Mouse (Mus musculus) hindbrain, embryonic 14.5 days (tissue): Measurements from ENCODE around the gene Bcor. TPM values are rescaled to one million over a fixed set of nuclear protein-coding genes. Genes with fewer than 3 reads are reported as not detected.

ENCODE experiments used
- ATAC-seq: fragments of 200-750 bp; cut with Nextera tagmentation; 2 replicates; pipeline ENCODE4 v1.8.0; 2017; ENCODE audit warnings: moderate number of reproducible peaks, mild to moderate bottlenecking, moderate TSS enrichment, moderate library complexity; ENCODE audit not compliant: low FRiP score
- DNase-seq: peaks from one replicate; pipeline ENCODE4 v3.0.0-alpha.2; 2015; ENCODE audit warnings: low spot score
- H3K27ac ChIP-seq: fragments of 300-500 bp; sonication (generic); 2 replicates; pipeline ENCODE4 v1.5.1; 2014; ENCODE audit warnings: mild to moderate bottlenecking, moderate library complexity
- H3K27me3 ChIP-seq: fragments of 300-500 bp; sonication (generic); 2 replicates; pipeline ENCODE4 v1.6.1; 2014; ENCODE audit warnings: mild to moderate bottlenecking, low read length, mixed read lengths; ENCODE audit not compliant: control insufficient read depth, insufficient read depth
- H3K36me3 ChIP-seq: fragments of 300-500 bp; sonication (generic); replicated peaks from 2 replicates; pipeline ENCODE4 v1.6.1; 2014; ENCODE audit not compliant: control insufficient read depth, insufficient read depth
- H3K4me1 ChIP-seq: fragments of 300-500 bp; sonication (generic); replicated peaks from 2 replicates; pipeline ENCODE4 v1.6.1; 2014; ENCODE audit warnings: antibody characterized with exemption, low read length, mixed read lengths; ENCODE audit not compliant: control insufficient read depth, insufficient read depth
- H3K4me2 ChIP-seq: fragments of 300-500 bp; sonication (generic); replicated peaks from 2 replicates; pipeline ENCODE4 v1.6.1; 2014; ENCODE audit warnings: mild to moderate bottlenecking, moderate library complexity
- H3K4me3 ChIP-seq: fragments of 300-500 bp; sonication (generic); replicated peaks from 2 replicates; pipeline ENCODE4 v1.5.1; 2014; ENCODE audit warnings: mild to moderate bottlenecking, low read length
- H3K9ac ChIP-seq: fragments of 300-500 bp; sonication (generic); 2 replicates; pipeline ENCODE4 v1.6.1; 2014
- H3K9me3 ChIP-seq: fragments of 300-500 bp; sonication (generic); 2 replicates; pipeline ENCODE4 v1.6.1; 2016; ENCODE audit warnings: low read length; ENCODE audit not compliant: control insufficient read depth
- WGBS: fragments of 180-500 bp; shearing (Covaris S2); extraction: QIAGEN DNeasy Blood & Tissue Kit; methylation state at CpG from one replicate; pipeline ENCODE4 v1.1.7; 2014; 5-methylcytosine and 5-hydroxymethylcytosine counted together
- polyA plus RNA-seq: library from polyadenylated mRNA; unstranded; fragments of >200 nt; fragmentation: Nextera tagmentation; extraction: Ambion mirVana; gene quantifications from 2 replicates; pipeline ENCODE4 v1.2.1, GENCODE M21; 2014

The Bcor gene
- polyA plus RNA-seq, 1 experiment from 2014 or later = 17.5 TPM

- peaks cover 6% of the 10 kb centered on the region; the same call in 1 of the 2 replicates for H3K27me3 ChIP-seq
- no peak for DNase-seq
- 32% methylated on average over 7 of the region's 7 CpGs for WGBS
- no peaks in the 10 kb centered on the region for H3K4me1 ChIP-seq
- H3K36me3 ChIP-seq = no peaks in the 10 kb centered on the region
- no peak overlapping the region for H3K4me3 ChIP-seq
- H3K4me2 ChIP-seq = no peak overlapping the region
- no peaks in the 10 kb centered on the region for H3K9me3 ChIP-seq
- no peak overlapping the region for H3K9ac ChIP-seq
- no peak overlapping the region for H3K27ac ChIP-seq
- ATAC-seq = no peak
Measured at GRCm38 (mm10) chrX:11988191-11988896, 171.8 kb downstream of the Bcor start.

GRCm38 (mm10) chrX:11987602-11988001 lies 172.6 kb downstream of the Bcor start:
- Histone ChIP-seq H3K4me3 (no peak overlapping the region), H3K4me2 (no peak overlapping the region), H3K27ac (no peak overlapping the region), H3K36me3 (no peaks in the 10 kb centered on the region), H3K4me1 (no peaks in the 10 kb centered on the region), H3K27me3 (peaks cover 6% of the 10 kb centered on the region; the same call in 1 of the 2 replicates), H3K9me3 (no peaks in the 10 kb centered on the region), H3K9ac (no peak overlapping the region)
- 33% methylated on average over 7 of the region's 7 CpGs for WGBS
- ATAC-seq (no peak), DNase-seq (no peak)
